Mouse (Mus musculus) gastrocnemius, postnatal 4 days (tissue): Measurements from ENCODE around the gene Ift22. TPM values are rescaled to one million over a fixed set of nuclear protein-coding genes. Genes with fewer than 3 reads are reported as not detected.

ENCODE experiments used
- DNase-seq, 2 experiments: peaks; one replicate each; pipeline ENCODE4 v3.0.0; 2021 to 2022; ENCODE audit warnings: low spot score in 2 of 2, mixed read lengths in 2 of 2
- long read RNA-seq, 2 experiments: library from polyadenylated mRNA; stranded (forward); transcript quantifications; one replicate each; pipeline ENCODE4 v2.0.0; 2021
- total RNA-seq, 2 experiments: library from RNA; stranded (reverse); gene quantifications; 2 replicates each; pipeline ENCODE4 v1.2.3; 2021

The Ift22 gene
- 10 to 100 TPM; 11.7 to 13.8 TPM for total RNA-seq
- long read RNA-seq, experiment 1, partial matches to known transcripts, result 0 of 8 reads
- long read RNA-seq, experiment 1, other reads (novel, unspliced or antisense), result 4 of 8 reads
- long read RNA-seq, experiment 2, partial matches to known transcripts, result 0 of 6 reads
- long read RNA-seq, experiment 2, other reads (novel, unspliced or antisense), result 1 of 6 reads

DNA sequence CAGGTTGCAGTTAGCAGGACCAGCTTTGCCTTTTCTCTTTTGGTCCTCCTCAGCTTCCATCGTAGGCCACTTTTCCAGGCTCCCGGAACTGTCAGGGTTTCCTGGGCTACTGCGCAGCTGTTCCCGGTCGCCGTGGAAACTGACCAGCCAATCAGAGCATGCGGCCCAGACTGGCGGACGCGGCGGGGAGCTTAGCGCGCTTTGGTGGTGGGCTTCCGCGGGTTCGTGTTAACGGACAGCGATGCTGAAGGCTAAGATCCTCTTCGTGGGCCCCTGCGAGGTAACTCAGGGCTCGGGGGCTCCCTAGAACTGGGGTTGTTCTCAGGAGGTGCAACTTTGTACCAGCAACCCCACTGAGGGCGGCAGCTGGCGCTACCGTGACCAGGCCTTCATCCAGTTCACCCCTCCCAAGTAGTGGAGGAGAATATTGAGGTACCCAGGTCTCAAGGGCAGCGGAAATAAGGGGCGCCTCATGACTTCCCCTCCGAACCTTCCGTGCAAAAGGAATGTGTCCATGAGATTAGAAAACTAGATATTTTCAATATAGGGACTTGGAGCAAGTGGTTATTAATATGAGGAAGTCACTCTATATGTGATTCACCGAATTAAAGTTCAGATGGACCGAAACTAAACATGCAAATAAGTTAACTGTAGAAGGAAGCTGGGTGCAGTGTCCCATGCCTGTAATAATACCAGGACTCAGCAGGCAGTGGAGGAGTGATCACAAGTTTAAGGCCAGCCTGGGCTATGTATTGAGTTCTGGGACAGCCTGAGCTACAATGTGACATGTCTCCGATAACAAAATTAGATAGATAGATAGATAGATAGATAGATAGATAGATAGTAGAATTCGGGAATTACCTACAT lies at the start of gene Ift22:
Gene Ift22, plus strand, starts transcription at position 160 of the 867 bp plus-strand sequence.
- DNase-seq, result peak; percentile 87 to 94

DNA sequence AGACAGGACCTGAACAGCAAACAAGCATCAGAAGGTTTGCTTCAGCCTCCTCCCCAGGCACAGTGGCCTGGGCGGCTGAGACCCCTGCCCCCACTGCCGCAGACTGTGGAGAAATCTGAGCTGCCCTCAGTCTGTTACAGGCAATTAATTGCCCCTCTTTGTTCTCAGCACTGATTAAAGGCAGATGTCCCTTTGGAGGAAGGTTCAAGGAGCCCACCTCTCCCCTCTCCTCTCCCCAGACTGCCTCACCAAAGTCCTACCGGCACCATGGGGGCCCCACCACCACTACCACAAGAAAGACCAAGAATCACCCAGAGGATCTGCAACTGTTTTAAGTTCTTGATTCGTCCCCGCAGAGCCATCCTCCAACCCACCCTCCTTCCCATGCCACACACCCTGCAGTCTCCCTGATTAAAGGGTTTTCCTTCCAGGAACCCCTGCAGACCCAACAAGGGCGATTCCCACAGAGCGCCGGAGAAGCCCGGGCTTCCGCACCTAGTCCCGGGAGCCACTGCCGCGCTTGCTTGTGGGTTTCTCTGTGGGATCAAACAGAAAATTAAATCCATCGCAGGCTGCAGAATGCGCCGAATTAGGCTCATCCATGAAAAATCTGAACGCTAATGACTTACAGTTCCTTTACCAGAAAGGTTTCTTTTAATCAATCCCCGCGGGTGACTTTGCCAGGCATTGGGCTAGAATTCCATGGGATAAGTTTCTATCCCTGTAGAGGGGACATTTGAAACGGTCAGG lies 46.6 kb upstream of the Ift22 start:
- no peak for DNase-seq

DNA sequence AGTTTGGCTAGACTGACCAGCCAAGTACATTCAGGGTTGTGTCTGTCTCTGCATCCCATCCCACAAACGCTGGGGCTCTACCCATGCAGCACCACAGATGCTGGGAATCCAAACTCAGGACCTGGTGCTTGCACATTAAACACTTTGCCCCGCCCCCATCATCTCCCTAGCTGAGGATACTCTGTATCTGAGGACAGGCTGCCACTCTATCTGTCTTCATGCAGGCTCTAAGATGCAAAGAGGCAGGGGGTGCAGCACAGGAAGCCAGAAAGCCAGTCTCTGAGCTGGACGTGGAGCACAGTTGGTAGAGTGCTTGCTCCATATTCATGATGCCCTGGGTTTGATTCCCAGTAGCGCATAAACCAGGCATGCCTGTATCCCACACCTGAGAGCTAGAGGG lies 45.1 kb upstream of the Ift22 start:
- DNase-seq, result no peak

DNA sequence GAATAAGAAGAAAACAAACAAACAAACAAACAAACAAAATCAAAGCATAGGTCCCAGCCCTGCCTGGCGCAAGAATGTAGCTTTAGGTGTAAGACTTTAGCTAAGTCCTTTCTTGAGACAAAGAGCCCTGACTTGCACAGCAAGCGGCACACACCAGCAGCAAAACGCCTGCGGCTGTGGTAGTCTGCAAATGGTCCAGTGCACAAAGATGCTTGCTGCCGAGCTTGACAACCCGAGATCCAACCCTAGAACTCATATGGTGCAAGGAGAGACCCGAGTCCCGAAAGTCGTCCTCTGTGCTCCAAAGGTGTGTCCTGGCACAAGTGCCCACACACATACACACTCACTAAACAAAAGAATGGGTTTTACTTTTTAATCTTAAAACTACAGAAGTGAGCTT lies 44.7 kb upstream of the Ift22 start:
- no peak for DNase-seq

DNA sequence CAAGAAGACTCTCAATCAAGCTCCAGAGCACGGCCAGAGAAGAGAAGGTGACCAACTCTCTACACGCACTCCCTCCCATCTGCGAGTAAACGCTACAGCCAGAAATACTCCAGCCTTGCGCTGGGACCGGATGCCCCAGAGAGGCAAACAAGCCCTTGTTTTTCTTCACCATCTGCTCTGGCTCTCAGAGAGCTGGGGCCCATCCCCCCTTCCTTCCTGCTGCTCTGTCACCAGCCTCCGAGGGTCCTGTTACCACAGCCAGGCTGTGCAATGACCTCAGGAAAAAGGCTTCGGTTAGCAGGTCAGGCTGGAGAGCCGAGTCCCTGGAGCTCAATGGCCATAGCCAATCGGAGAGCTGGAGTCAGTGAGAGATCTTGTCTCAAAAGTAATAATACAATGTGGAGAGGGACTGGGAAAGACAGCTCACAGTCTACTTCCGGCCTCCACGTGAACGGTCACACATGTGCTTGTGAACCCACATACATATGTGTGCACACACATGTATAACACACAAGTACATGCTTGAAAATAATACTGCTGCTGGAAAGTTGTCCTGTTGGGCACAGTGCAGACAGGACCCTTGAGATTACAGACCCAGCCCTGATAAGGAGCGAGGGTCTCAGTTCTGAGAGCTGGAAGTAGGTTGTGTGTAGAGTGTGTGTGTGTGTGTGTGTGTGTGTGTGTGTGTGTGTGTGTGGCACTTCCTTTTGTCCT lies 43.8 kb upstream of the Ift22 start:
- DNase-seq, result peak in 1 of 2 experiments; percentile 74

DNA sequence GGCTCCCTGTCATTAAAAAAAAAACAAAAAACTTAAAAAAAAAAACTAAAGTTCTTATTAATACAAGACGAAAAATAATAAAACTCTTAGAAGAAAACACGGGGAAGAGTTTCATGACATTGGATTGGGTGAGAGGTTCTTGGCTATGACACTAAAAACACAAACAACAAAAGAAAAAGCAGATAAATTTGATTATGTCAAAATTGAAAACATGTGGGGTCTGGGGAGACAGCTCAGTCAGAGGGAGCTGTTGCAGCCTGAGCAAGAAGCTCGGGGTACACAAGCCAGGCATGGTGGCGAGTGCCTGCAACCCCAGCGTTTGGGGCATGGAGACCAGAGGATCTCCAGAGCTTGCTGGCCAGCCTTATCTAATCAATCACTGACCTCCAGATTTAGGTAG lies 40.2 kb upstream of the Ift22 start:
- DNase-seq, result no peak

GRCm38 (mm10) chr5:136869451-136870114 lies 38.4 kb upstream of the Ift22 start:
- DNase-seq, result peak in 1 of 2 experiments; percentile 62

GRCm38 (mm10) chr5:136872417-136872816 lies 35.5 kb upstream of the Ift22 start:
- peak in 1 of 2 experiments; percentile 39 for DNase-seq

- no peak for DNase-seq
These were observed 33.7 kb upstream of the Ift22 start for GRCm38 (mm10) chr5:136874271-136874670.

DNA sequence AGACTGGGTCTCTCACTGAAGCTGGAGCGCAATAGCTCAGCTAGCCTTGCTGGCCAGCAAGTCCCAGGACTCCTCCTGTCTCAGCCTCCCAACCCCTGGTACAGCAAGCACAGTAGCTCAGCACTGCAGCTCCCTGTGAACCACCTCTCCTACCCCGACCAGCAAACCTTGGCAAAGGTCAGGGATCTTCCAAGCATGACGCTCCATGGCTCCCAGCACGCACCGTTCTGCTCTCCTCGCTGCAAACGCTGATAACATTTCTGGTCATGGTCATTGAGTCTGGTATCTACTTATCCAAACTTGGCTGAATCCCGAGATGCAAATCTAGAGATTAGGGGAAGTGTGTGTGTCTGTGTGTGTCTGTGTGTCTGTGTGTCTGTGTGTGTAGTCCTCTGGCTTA lies 27.8 kb upstream of the Ift22 start:
- no peak for DNase-seq

DNA sequence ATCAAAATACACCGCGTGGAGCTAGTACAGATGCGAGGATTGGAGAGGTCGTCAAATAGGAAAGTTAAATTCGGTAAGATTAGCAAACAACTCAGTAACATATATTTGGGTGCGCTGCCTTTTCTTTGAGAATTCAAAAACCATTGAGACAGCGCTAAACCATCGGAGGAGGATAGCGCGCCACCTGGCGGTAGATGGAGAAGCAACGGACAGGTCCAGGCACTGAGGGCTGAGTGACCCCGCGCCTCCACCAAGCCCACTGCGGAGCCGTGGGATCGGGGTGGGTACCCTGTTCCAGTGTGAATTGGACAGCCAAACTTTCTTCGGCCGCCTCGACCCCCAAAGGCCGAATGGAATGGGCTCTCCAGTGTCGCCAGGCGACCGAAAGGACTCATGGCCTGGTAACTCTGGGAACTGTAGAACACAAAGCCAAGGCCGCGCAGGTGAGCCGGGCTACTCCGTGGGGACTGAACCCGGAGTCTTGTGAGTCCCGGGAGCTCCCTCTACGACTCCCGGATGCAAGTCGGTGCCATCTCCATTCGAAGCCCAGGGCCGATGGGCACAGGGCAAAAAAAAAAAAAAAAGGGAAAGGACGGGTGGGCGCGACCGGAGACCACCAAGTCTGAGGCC lies 26.5 kb upstream of the Ift22 start:
- DNase-seq, result peak; percentile 77 to 88

GRCm38 (mm10) chr5:136882055-136882787 lies 25.7 kb upstream of the Ift22 start:
- DNase-seq, result no peak

DNA sequence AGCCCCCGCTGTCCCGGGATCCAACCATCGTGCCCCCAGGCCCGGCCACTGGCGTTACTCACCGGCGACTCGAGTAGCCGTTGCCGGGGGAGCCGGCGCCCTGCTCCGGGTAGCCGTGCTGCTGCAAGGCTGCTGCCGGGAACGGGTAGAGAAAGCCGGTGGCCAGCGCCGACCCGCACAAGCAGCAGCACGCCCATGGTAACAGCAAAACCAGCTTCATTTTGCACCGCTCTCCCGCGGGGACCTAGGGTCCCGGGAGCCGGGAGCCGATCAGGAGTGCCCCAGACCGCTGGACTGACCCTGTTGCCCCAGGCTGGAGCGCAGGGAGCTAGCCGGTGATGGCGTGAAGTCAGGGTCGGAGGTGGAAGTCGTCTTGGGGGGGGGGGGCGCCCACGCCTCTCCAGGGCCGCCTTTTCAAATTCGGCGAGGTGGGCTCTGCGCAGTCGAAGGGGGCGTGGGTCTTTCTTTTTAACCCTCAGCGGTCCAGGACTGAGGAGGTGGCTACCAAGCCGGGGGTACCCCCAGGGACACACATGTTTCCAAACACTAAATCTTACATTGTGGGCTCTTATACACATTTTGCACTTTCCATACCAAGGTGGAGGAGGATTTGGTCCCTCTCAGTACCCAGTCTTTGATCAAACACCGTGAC lies 25.0 kb upstream of the Ift22 start, which contains the start of gene Col26a1:
Gene Col26a1, minus strand, starts transcription at position 422 of the 652 bp plus-strand sequence.
- peak; percentile 39 to 53 for DNase-seq

GRCm38 (mm10) chr5:136886957-136887356 lies 21.0 kb upstream of the Ift22 start:
- peak in 1 of 2 experiments; percentile 46 for DNase-seq

GRCm38 (mm10) chr5:136888539-136889355 lies 19.2 kb upstream of the Ift22 start:
- DNase-seq, result no peak

- no peak for DNase-seq
These were observed 13.0 kb upstream of the Ift22 start for GRCm38 (mm10) chr5:136894840-136895528.

DNA sequence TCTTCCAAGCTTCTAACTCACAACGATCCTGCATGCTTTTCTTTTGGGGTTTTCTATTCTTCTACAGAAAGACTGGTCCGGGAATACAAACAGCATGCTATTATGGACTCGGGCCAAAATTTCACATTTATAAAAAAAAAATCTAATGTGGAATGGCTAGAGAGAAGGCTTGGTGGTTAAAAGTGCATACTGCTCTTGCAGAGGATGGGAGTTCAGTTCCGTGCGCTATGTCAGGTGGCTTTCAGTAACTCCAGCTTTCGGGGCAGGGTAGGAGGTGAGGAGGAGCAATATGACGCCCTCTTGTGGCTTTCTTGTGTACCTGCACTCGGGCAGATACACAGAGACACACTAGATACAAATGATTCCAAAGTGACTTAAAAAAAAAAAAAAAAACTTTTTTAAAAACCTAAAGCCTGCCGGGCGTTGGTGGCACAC lies 12.4 kb upstream of the Ift22 start:
- no peak for DNase-seq
